Mouse (Mus musculus) liver, embryonic 14.5 days (tissue): ENCODE measurements around the gene Gbx1.

Experiments
- CTCF ChIP-seq: IDR thresholded peaks from 2 replicates; pipeline ENCODE4 v1.5.1; 2016; ENCODE audit warnings: antibody characterized with exemption, low read depth, control low read depth
- EP300 ChIP-seq: IDR thresholded peaks from 2 replicates; pipeline ENCODE4 v1.6.1; 2016; ENCODE audit warnings: antibody characterized with exemption, low read depth

GRCm38 (mm10) chr5:24556709-24557108 lies 29.7 kb upstream of the Gbx1 start, which contains the start of gene 4931409K22Rik:
- no peak for TF ChIP-seq CTCF
- no peak for TF ChIP-seq EP300
